Comparison of ENCODE assay signal across 13 mouse cellular contexts in the genomic region with DNA sequence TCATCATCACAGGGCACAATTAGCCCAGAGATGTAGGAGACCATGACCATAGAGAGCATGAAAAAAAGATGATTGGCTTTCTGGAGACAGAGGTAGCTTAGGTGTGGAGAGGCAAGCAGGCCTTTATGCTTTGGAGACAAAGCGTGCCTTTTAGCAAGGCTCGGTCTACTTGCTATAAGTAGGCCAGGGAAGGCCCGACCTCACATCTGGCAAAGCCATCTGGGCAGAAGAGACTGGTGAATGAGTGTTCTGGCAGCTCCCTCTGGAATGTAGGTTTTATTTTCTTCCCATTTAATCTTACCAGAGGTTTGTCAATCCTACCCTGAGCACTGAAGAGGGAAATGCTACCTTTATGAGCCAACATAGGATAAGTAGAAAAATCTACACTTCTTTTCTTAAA.
"Had no signal": no experiment of that assay in that cellular context is flagged by ENCODE, and none has a peak within 500 bp of the region (broad histone marks: within the 10 kb centered on the region; RNA-seq: fewer than 3 reads in every experiment).

No protein-coding gene starts in this region.

- H3K36me3 ChIP-seq: midbrain, embryonic 12.5 days; neural tube, embryonic 13.5 days; stomach, embryonic 15.5 days had no signal

- H3K27me3 ChIP-seq: neural tube, embryonic 13.5 days; stomach, embryonic 15.5 days had no signal

- H3K9me3 ChIP-seq: midbrain, embryonic 12.5 days; neural tube, embryonic 13.5 days; stomach, embryonic 15.5 days had no signal

- ATAC-seq: lung, postnatal 0 days; midbrain, embryonic 16.5 days had no signal

- DNase-seq: kidney, adult 2 months; kidney, postnatal 25 days; lung, adult 2 months; lung, postnatal 36 days; right cerebral cortex, postnatal 14 days; thymus, postnatal 36 days had no signal

- H3K4me3 ChIP-seq: left cerebral cortex, adult 2 months; midbrain, embryonic 12.5 days; neural tube, embryonic 13.5 days; stomach, embryonic 15.5 days had no signal

- H3K27ac ChIP-seq: left cerebral cortex, adult 2 months; liver, embryonic 14.5 days; midbrain, embryonic 12.5 days; neural tube, embryonic 13.5 days; stomach, embryonic 15.5 days had no signal

- H3K4me2 ChIP-seq: midbrain, embryonic 12.5 days; neural tube, embryonic 13.5 days; stomach, embryonic 15.5 days had no signal

- H3K9ac ChIP-seq: liver, embryonic 14.5 days; midbrain, embryonic 12.5 days; neural tube, embryonic 13.5 days; stomach, embryonic 15.5 days had no signal
